ENCODE assay signal across 8 mouse cellular contexts in the genomic region with DNA sequence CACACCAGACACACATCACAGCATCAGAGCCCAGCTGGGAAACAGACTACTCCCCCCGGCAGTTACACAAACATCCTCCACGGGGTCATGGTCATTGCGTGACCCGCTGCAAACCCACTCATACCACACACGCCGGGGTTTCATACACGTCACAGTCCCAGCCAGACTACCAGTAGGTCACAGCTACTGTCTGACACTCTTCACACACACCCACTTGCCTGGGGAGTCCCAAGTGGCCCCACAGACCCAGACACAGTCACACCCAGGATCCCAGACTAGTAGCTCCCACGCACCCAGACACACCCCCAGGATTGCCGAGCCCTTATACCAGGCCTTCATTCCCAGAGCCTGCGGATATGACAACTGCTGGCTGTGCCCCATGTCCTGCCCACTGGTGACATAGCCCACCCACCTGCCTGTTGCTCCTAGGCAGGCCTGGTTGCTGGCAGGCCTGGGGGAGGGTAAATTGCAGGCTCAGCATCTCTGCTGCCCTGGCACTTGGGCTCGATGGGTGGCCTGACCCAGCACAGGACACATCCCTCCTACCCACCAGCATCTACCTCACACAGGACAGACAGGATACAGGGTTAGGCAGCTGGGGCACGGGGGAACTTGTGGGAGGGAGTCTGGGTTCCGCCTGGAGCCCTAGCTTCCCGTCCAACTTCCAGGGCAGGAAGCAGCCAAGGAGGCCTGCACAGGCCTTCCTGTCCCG. TPM values are rescaled to one million over a fixed set of nuclear protein-coding genes. Genes with fewer than 3 reads are reported as not detected.
DNase-seq lines count a peak whose midpoint lies in the region; ATAC-seq lines count a peak whose summit lies in the region.

No protein-coding gene starts in this region.

- peak overlapping the region; percentile 52 for H3K27ac ChIP-seq in heart, embryonic 10.5 days

- H3K4me1 ChIP-seq in heart, embryonic 10.5 days = peaks cover 88% of the 10 kb centered on the region

- H3K36me3 ChIP-seq in heart, embryonic 10.5 days = peaks cover 5% of the 10 kb centered on the region

- no peak for ATAC-seq in cerebellum, adult (ENCODE audit: insufficient number of reproducible peaks, low FRiP score, low TSS enrichment)

- 55% methylated on average over 15 of the region's 15 CpGs for WGBS in heart, embryonic 10.5 days

- DNase-seq in thymus, postnatal 4 days = peak; percentile 21
- DNase-seq in thymus, postnatal 10 days (ENCODE audit: low spot score in 2 of 2) = no peak
- no peak for DNase-seq in heart, embryonic 10.5 days (ENCODE audit: low spot score)
- peak; percentile 51 to 69 for DNase-seq in kidney, adult 8-10 months
- DNase-seq in lung, postnatal 10 days = peak; percentile 86
- DNase-seq in layer of hippocampus, adult 11-12 months (ENCODE audit: low spot score) = no peak
- no peak for DNase-seq in cerebellum, postnatal 25 days

- H3K4me3 ChIP-seq in heart, embryonic 10.5 days = no peak overlapping the region

- H3K27me3 ChIP-seq in heart, embryonic 10.5 days (ENCODE audit: insufficient read depth, poor library complexity, severe bottlenecking) = no peaks in the 10 kb centered on the region

- no peaks in the 10 kb centered on the region for H3K9me3 ChIP-seq in heart, embryonic 10.5 days

RNA-seq across cellular contexts. Expression of gene Ccdc97, which starts 11.2 kb away (rescaled TPM):
- 30.1 and 30.2 TPM in 2 replicates for polyA plus RNA-seq in heart, embryonic 10.5 days (2016; fragmentation: Nextera tagmentation; extraction: Ambion mirVana)

RNA-seq across cellular contexts. Expression of gene Tgfb1, which starts 20.9 kb away (rescaled TPM):
- polyA plus RNA-seq in heart, embryonic 10.5 days (2016; fragmentation: Nextera tagmentation; extraction: Ambion mirVana) = 4.1 and 4.8 TPM in 2 replicates

RNA-seq across cellular contexts. Expression of gene B9d2, which starts 27.2 kb away (rescaled TPM):
- 34.2 and 35.8 TPM in 2 replicates for polyA plus RNA-seq in heart, embryonic 10.5 days (2016; fragmentation: Nextera tagmentation; extraction: Ambion mirVana)

RNA-seq across cellular contexts. Expression of gene Tmem91, which starts 32.8 kb away (rescaled TPM):
- polyA plus RNA-seq in heart, embryonic 10.5 days (2016; fragmentation: Nextera tagmentation; extraction: Ambion mirVana) = 1.1 and 1.9 TPM in 2 replicates

RNA-seq across cellular contexts. Expression of gene Hnrnpul1, which starts 46.8 kb away (rescaled TPM):
- 45.3 and 54.6 TPM in 2 replicates for polyA plus RNA-seq in heart, embryonic 10.5 days (2016; fragmentation: Nextera tagmentation; extraction: Ambion mirVana)

Comparison
In these comparisons a context has a peak if more than half of its experiments do, and no peak if none do; other contexts are left out.
1. DNase-seq: peak in thymus, postnatal 4 days (single experiment), kidney, adult 8-10 months (2 of 2) and lung, postnatal 10 days (single experiment); none in thymus, postnatal 10 days (0 of 2), heart, embryonic 10.5 days (single experiment), layer of hippocampus, adult 11-12 months (single experiment) and cerebellum, postnatal 25 days (0 of 2).